Mouse (Mus musculus) forebrain, postnatal 0 days (tissue): ENCODE measurements around the gene Unc45b. TPM values are rescaled to one million over a fixed set of nuclear protein-coding genes. Genes with fewer than 3 reads are reported as not detected.

Source experiments
- ATAC-seq: fragments of 200-750 bp; cut with Nextera tagmentation; 2 replicates; pipeline ENCODE4 v1.8.0; 2017; ENCODE audit warnings: mild to moderate bottlenecking, moderate library complexity
- DNase-seq: peaks from one replicate; pipeline ENCODE4 v3.0.0-alpha.2; 2015
- H3K27ac ChIP-seq: fragments of 300-500 bp; sonication (generic); 2 replicates; pipeline ENCODE4 v1.5.1; 2014; ENCODE audit warnings: low read depth, mild to moderate bottlenecking, antibody characterized with exemption, low read length, moderate library complexity, mixed read lengths
- H3K27me3 ChIP-seq: fragments of 300-500 bp; sonication (generic); 2 replicates; pipeline ENCODE4 v1.6.1; 2014; ENCODE audit warnings: mild to moderate bottlenecking, low read length, mixed read lengths; ENCODE audit not compliant: insufficient read depth
- H3K36me3 ChIP-seq: fragments of 300-500 bp; sonication (generic); 2 replicates; pipeline ENCODE4 v1.6.1; 2014; ENCODE audit warnings: mild to moderate bottlenecking, moderate library complexity; ENCODE audit not compliant: insufficient read depth
- H3K4me1 ChIP-seq: fragments of 300-500 bp; sonication (generic); 2 replicates; pipeline ENCODE4 v1.6.1; 2014; ENCODE audit warnings: antibody characterized with exemption; ENCODE audit not compliant: insufficient read depth
- H3K4me2 ChIP-seq: fragments of 300-500 bp; sonication (generic); 2 replicates; pipeline ENCODE4 v1.6.1; 2014; ENCODE audit warnings: low read depth, mild to moderate bottlenecking, moderate library complexity
- H3K4me3 ChIP-seq: fragments of 300-500 bp; sonication (generic); 2 replicates; pipeline ENCODE4 v1.5.1; 2014; ENCODE audit warnings: low read depth, low read length, mixed read lengths
- H3K9ac ChIP-seq: fragments of 300-500 bp; sonication (generic); 2 replicates; pipeline ENCODE4 v1.6.1; 2014; ENCODE audit warnings: mild to moderate bottlenecking
- H3K9me3 ChIP-seq: fragments of 300-500 bp; sonication (generic); 2 replicates; pipeline ENCODE4 v1.6.1; 2016; ENCODE audit warnings: low read length
- CTCF ChIP-seq: sonication (generic); IDR thresholded peaks from 2 replicates; pipeline ENCODE4 v1.5.1; 2016; ENCODE audit warnings: antibody characterized with exemption, control low read depth, low read depth
- WGBS: fragments of 180-500 bp; shearing (Covaris S2); extraction: QIAGEN DNeasy Blood & Tissue Kit; methylation state at CpG from one replicate; pipeline ENCODE4 v1.1.7; 2014; 5-methylcytosine and 5-hydroxymethylcytosine counted together
- polyA plus RNA-seq: library from polyadenylated mRNA; unstranded; fragments of >200 nt; fragmentation: Nextera tagmentation; extraction: Ambion mirVana; gene quantifications from 2 replicates; pipeline ENCODE4 v1.2.1, GENCODE M21; 2015
- total RNA-seq: library from RNA; depleted of rRNA; stranded (reverse); fragments of >200 nt; gene quantifications from 2 replicates; pipeline ENCODE4 v1.2.3, GENCODE M21; 2014; rRNA removed

The Unc45b gene
- total RNA-seq, result 1.4 and 3.0 TPM in 2 replicates
- 2.2 and 2.4 TPM in 2 replicates for polyA plus RNA-seq

- H3K4me3 ChIP-seq, result no peak within 1 kb of the TSS
- peaks cover 8% of the 10 kb centered on the region; the same call in 1 of the 2 replicates for H3K36me3 ChIP-seq
- no peak within 1 kb of the TSS for H3K4me2 ChIP-seq
- TF ChIP-seq CTCF, result no peak
- H3K9ac ChIP-seq, result no peak within 1 kb of the TSS
- WGBS, result 89% methylated on average over 4 of the region's 4 CpGs
- DNase-seq (no peak), ATAC-seq (no peak)
- H3K4me1 ChIP-seq, result no peaks in the 10 kb centered on the region
- H3K27me3 ChIP-seq, result no peaks in the 10 kb centered on the region
- no peak within 1 kb of the TSS for H3K27ac ChIP-seq
- H3K9me3 ChIP-seq, result no peaks in the 10 kb centered on the region
Measured at GRCm38 (mm10) chr11:82910250-82910649, at the start of gene Unc45b. Unc45b (plus strand) TSS chr11:82910550.

DNA sequence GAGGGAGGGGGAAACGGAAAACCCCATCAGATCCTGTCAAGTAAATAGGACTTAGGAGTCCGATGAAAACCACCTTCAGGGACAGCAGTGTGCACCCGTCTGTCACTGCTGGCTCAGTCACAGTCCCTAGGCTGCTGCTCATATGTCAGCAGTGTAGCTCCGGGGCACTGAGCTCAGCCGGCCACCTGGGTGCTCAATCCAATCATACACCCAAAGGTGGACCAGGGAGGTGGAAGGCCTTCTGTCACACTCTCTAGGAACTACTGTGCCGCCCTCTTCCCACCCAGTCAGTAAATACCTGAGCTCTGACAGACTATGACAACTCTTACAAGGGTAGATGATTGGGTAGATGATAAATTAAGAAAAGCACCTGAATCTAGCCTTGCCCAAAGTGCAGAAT, 49.6 kb upstream of the Unc45b start:
- no peak for ATAC-seq
- H3K9me3 ChIP-seq, result no peaks in the 10 kb centered on the region
- H3K27me3 ChIP-seq, result no peaks in the 10 kb centered on the region
- DNase-seq, result no peak
- no peak overlapping the region for H3K9ac ChIP-seq
- no peaks in the 10 kb centered on the region for H3K36me3 ChIP-seq
- H3K27ac ChIP-seq, result no peak overlapping the region
- H3K4me3 ChIP-seq, result no peak overlapping the region
- H3K4me2 ChIP-seq, result no peak overlapping the region
- WGBS, result 88% methylated on average over 6 of the region's 6 CpGs
- no peak for TF ChIP-seq CTCF
- peaks cover 11% of the 10 kb centered on the region; the same call in 1 of the 2 replicates for H3K4me1 ChIP-seq

GRCm38 (mm10) chr11:82861558-82861957, 48.8 kb upstream of the Unc45b start:
- H3K4me3 ChIP-seq, result no peak overlapping the region
- H3K9ac ChIP-seq, result no peak overlapping the region
- no peak overlapping the region for H3K4me2 ChIP-seq
- ATAC-seq (no peak), DNase-seq (no peak)
- H3K4me1 ChIP-seq, result peaks cover 11% of the 10 kb centered on the region; the same call in 1 of the 2 replicates
- no peak for TF ChIP-seq CTCF
- WGBS, result 55% methylated on average over 8 of the region's 8 CpGs
- no peaks in the 10 kb centered on the region for H3K36me3 ChIP-seq
- H3K9me3 ChIP-seq, result no peaks in the 10 kb centered on the region
- H3K27ac ChIP-seq, result no peak overlapping the region
- H3K27me3 ChIP-seq, result no peaks in the 10 kb centered on the region

GRCm38 (mm10) chr11:82862638-82863037, 47.7 kb upstream of the Unc45b start:
- no peak for TF ChIP-seq CTCF
- Histone ChIP-seq H3K27ac (no peak overlapping the region), H3K9ac (no peak overlapping the region), H3K27me3 (no peaks in the 10 kb centered on the region), H3K4me2 (no peak overlapping the region), H3K4me1 (peaks cover 11% of the 10 kb centered on the region; the same call in 1 of the 2 replicates), H3K4me3 (no peak overlapping the region), H3K9me3 (no peaks in the 10 kb centered on the region), H3K36me3 (no peaks in the 10 kb centered on the region)
- 23% methylated on average over 9 of the region's 9 CpGs for WGBS
- DNase-seq (no peak), ATAC-seq (no peak; the same call in 1 of the 2 replicates)

GRCm38 (mm10) chr11:82863059-82863458, 47.3 kb upstream of the Unc45b start:
- Histone ChIP-seq H3K36me3 (no peaks in the 10 kb centered on the region), H3K27ac (no peak overlapping the region), H3K27me3 (no peaks in the 10 kb centered on the region), H3K4me2 (no peak overlapping the region), H3K4me3 (no peak overlapping the region), H3K9me3 (no peaks in the 10 kb centered on the region), H3K9ac (no peak overlapping the region), H3K4me1 (peaks cover 11% of the 10 kb centered on the region; the same call in 1 of the 2 replicates)
- peak; percentile 55; the same call in 1 of the 2 replicates for ATAC-seq
- no peak for DNase-seq
- TF ChIP-seq CTCF, result no peak
- 17% methylated on average over 2 of the region's 2 CpGs for WGBS

DNA sequence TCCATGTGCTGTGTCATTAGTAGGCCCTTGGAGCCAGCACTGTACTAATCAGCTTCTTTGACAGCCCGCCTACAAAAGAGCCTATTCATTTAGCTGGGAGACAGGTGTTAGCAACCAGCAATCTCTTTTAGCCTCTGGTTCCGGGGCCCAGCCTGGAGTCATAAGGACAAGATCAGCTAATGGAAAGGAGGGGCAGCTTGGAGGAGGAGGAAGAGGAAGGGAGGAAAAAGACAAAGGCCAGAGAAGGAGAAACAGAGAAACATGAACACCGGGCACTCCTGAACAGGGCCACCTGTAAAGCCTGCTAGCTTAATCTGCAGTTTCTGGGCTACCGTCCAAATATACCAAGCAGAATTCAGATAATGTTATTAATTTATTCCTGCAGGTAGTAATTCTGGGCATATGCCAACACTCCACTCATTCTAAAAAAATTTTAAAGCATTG, 46.8 kb upstream of the Unc45b start:
- Histone ChIP-seq H3K27me3 (no peaks in the 10 kb centered on the region), H3K36me3 (no peaks in the 10 kb centered on the region), H3K9me3 (no peaks in the 10 kb centered on the region), H3K9ac (no peak overlapping the region), H3K4me1 (peaks cover 11% of the 10 kb centered on the region; the same call in 1 of the 2 replicates), H3K4me2 (no peak overlapping the region), H3K27ac (peak overlapping the region; percentile 50; the same call in 1 of the 2 replicates), H3K4me3 (no peak overlapping the region)
- no peak for TF ChIP-seq CTCF
- ATAC-seq (peak; percentile 73; the same call in 1 of the 2 replicates), DNase-seq (peak; percentile 40)
- WGBS, result 15% methylated on average over 4 of the region's 4 CpGs

GRCm38 (mm10) chr11:82865957-82866356, 44.4 kb upstream of the Unc45b start:
- no peak for TF ChIP-seq CTCF
- Histone ChIP-seq H3K4me3 (no peak overlapping the region), H3K27ac (no peak overlapping the region), H3K27me3 (no peaks in the 10 kb centered on the region), H3K36me3 (no peaks in the 10 kb centered on the region), H3K4me2 (no peak overlapping the region), H3K9me3 (no peaks in the 10 kb centered on the region), H3K4me1 (peaks cover 15% of the 10 kb centered on the region; the same call in 1 of the 2 replicates), H3K9ac (no peak overlapping the region)
- DNase-seq, result no peak
- 88% methylated on average over 10 of the region's 10 CpGs for WGBS
- ATAC-seq, result no peak
